Mouse (Mus musculus) CH12.LX (cell line): ENCODE results near the gene Sufu. TPM values are rescaled to one million over a fixed set of nuclear protein-coding genes. Genes with fewer than 3 reads are reported as not detected.

Source experiments
- DNase-seq: peaks from one replicate; pipeline ENCODE4 v3.0.0-alpha.2; 2013; ENCODE audit errors: extremely low read depth
- H3K27ac ChIP-seq: 2 replicates; pipeline ENCODE4 v1.5.1; 2012; ENCODE audit warnings: low read depth, mild to moderate bottlenecking, control low read depth, moderate library complexity; ENCODE audit not compliant: insufficient read depth
- H3K27me3 ChIP-seq: replicated peaks from 2 replicates; pipeline ENCODE3; 2012; ENCODE audit warnings: inconsistent platforms
- H3K36me3 ChIP-seq, 2 experiments: replicated peaks in 1 of 2; 2 replicates each; pipeline versions ENCODE3 to v1.6.1; 2012; ENCODE audit warnings: inconsistent platforms in 1 of 2, low read length in 1 of 2, mild to moderate bottlenecking in 1 of 2, mixed read lengths in 1 of 2, moderate library complexity in 1 of 2; ENCODE audit not compliant: control insufficient read depth in 1 of 2, insufficient read depth in 1 of 2
- H3K4me1 ChIP-seq, 2 experiments: 2 replicates each; pipeline ENCODE4 v1.6.1; 2012; ENCODE audit warnings: inconsistent platforms in 1 of 2, moderate library complexity in 1 of 2; ENCODE audit not compliant: insufficient read depth in 2 of 2, control insufficient read depth in 1 of 2
- H3K4me2 ChIP-seq: 2 replicates; pipeline ENCODE4 v1.6.1; 2012; ENCODE audit warnings: low read depth, mild to moderate bottlenecking, control low read depth; ENCODE audit not compliant: poor library complexity, insufficient read depth, severe bottlenecking
- H3K4me3 ChIP-seq, 3 experiments: fragments of 150-350 bp in 1 of 3; sonication (generic) in 1 of 3; replicated peaks in 1 of 3; 2 replicates each; pipeline versions ENCODE3 to v1.5.1; 2011 to 2012; ENCODE audit warnings: low read depth in 2 of 3, low read length in 2 of 3, mild to moderate bottlenecking in 2 of 3, moderate library complexity in 2 of 3, control low read depth in 1 of 3, improper control_type of control experiment in 1 of 3, inconsistent platforms in 1 of 3, mixed read lengths in 1 of 3; ENCODE audit not compliant: poor library complexity in 1 of 3
- H3K79me2 ChIP-seq: replicated peaks from 2 replicates; pipeline ENCODE4 v1.6.1; 2012; ENCODE audit warnings: mild to moderate bottlenecking, moderate library complexity; ENCODE audit not compliant: control insufficient read depth, poor library complexity, insufficient read depth, severe bottlenecking; ENCODE audit errors: extremely low read depth
- H3K9ac ChIP-seq: 2 replicates; pipeline ENCODE4 v1.6.1; 2012; ENCODE audit warnings: low read depth, mild to moderate bottlenecking, control low read depth, moderate library complexity; ENCODE audit not compliant: insufficient read depth
- H3K9me3 ChIP-seq: replicated peaks from 2 replicates; pipeline ENCODE3; 2012; ENCODE audit warnings: low read length, inconsistent platforms, mixed read lengths
- BHLHE40 ChIP-seq: IDR thresholded peaks from 2 replicates; pipeline ENCODE4 v1.6.1; 2011; ENCODE audit warnings: mild to moderate bottlenecking, low read depth, low read length, improper control_type of control experiment
- CHD1 ChIP-seq: IDR thresholded peaks from 2 replicates; pipeline ENCODE4 v1.6.1; 2012; ENCODE audit warnings: low read depth, low read length, improper control_type of control experiment, inconsistent platforms
- CHD2 ChIP-seq: IDR thresholded peaks from 2 replicates; pipeline ENCODE4 v1.6.1; 2011; ENCODE audit warnings: low read length, improper control_type of control experiment
- EP300 ChIP-seq: IDR thresholded peaks from 2 replicates; pipeline ENCODE4 v1.6.1; 2011; ENCODE audit warnings: low read length, improper control_type of control experiment
- GABPA ChIP-seq: IDR thresholded peaks from 2 replicates; pipeline ENCODE4 v1.6.1; 2012; ENCODE audit warnings: low read depth, low read length, improper control_type of control experiment, inconsistent platforms; ENCODE audit not compliant: insufficient replicate concordance
- HCFC1 ChIP-seq: IDR thresholded peaks from 2 replicates; pipeline ENCODE4 v1.6.1; 2012; ENCODE audit warnings: low read depth, mild to moderate bottlenecking, inconsistent platforms, low read length, improper control_type of control experiment
- IRF4 ChIP-seq: IDR thresholded peaks from 2 replicates; pipeline ENCODE4 v1.6.1; 2014; ENCODE audit warnings: low read depth, mild to moderate bottlenecking, inconsistent platforms, low read length, improper control_type of control experiment
- KAT2A ChIP-seq: IDR thresholded peaks from 2 replicates; pipeline ENCODE4 v1.6.1; 2012; ENCODE audit warnings: low read length, improper control_type of control experiment, inconsistent platforms; ENCODE audit not compliant: insufficient replicate concordance
- MAX ChIP-seq: IDR thresholded peaks from 2 replicates; pipeline ENCODE4 v1.6.1; 2011; ENCODE audit warnings: low read length, improper control_type of control experiment
- MAZ ChIP-seq: IDR thresholded peaks from 2 replicates; pipeline ENCODE4 v1.6.1; 2012; ENCODE audit warnings: low read depth, mild to moderate bottlenecking, inconsistent platforms, low read length, improper control_type of control experiment, moderate library complexity
- RAD21 ChIP-seq: IDR thresholded peaks from 2 replicates; pipeline ENCODE4 v1.6.1; 2011; ENCODE audit warnings: low read depth, mild to moderate bottlenecking, low read length, improper control_type of control experiment, moderate library complexity
- TCF12 ChIP-seq: IDR thresholded peaks from 2 replicates; pipeline ENCODE4 v1.6.1; 2014; ENCODE audit warnings: low read depth, mild to moderate bottlenecking, inconsistent platforms, low read length, improper control_type of control experiment
- USF1 ChIP-seq: IDR thresholded peaks from 2 replicates; pipeline ENCODE4 v1.6.1; 2014; ENCODE audit warnings: low read depth, mild to moderate bottlenecking, inconsistent platforms, low read length, improper control_type of control experiment
- ZC3H11A ChIP-seq: IDR thresholded peaks from 2 replicates; pipeline ENCODE4 v1.6.1; 2012; ENCODE audit warnings: low read depth, mild to moderate bottlenecking, inconsistent platforms, low read length, improper control_type of control experiment
- ZKSCAN1 ChIP-seq: IDR thresholded peaks from 2 replicates; pipeline ENCODE4 v1.6.1; 2012; ENCODE audit warnings: low read depth, inconsistent platforms, low read length, improper control_type of control experiment, borderline replicate concordance
- dilution Hi-C: fragments of 300-500 bp; cut with MboI; formaldehyde crosslinking; loops from 2 replicates; pipeline ENCODE4 v1.14.3; 2020; ENCODE audit warnings: low sequenced_read_pairs; ENCODE audit not compliant: extremely low pct_unique_long_range_greater_than_20kb, extremely low pct_ligation_motif_present
- in situ Hi-C: fragments of 300-500 bp; cut with MboI; formaldehyde crosslinking; loops from 3 replicates; pipeline ENCODE4 v1.14.3; 2019; ENCODE audit warnings: low sequenced_read_pairs, low pct_ligation_motif_present, low pct_unique_long_range_greater_than_20kb, mixed read lengths
- polyA plus RNA-seq: library from polyadenylated mRNA; unstranded; fragments of >175 nt; gene quantifications from 2 replicates; pipeline ENCODE4 v1.2.1, GENCODE M21; 2012; ENCODE audit warnings: low read depth; ENCODE audit not compliant: insufficient read length
- total RNA-seq, 2 experiments: library from RNA; depleted of rRNA; stranded (reverse); fragments of 300-350 nt in 1 of 2; fragments of >200 nt in 1 of 2; gene quantifications; 2 replicates each; pipeline ENCODE4 v1.2.3; 2012 to 2014

The Sufu gene
- total and polyA plus RNA-seq, 3 experiments: 3.6 to 22.6 (median 9.8) TPM

DNA sequence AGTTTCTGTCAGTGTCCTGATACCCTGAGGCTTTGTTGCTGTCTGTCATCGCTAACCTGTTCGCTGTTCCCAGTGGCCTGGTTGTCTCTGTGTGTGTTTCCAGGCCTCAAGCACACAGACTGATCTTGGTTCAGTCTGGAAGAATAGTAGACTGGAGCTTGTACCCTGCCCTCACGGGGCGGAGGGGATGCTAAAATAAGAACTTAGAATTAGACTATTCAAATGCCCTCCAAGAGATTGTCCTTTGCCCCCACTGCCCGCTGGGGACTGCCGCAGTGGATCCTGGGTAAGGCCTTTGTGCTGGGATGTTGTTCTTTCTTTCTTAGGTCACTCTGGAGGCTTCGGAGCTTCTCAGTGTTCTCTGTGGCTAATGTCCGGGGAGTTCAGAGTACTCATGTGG is 28.6 kb downstream of the Sufu start (continued):
- TF ChIP-seq MAX (peak; percentile 24; the same call in 1 of the 2 replicates), GABPA (no peak), CHD1 (no peak), CHD2 (no peak), USF1 (no peak), IRF4 (no peak), EP300 (no peak; the same call in 1 of the 2 replicates), ZKSCAN1 (no peak), KAT2A (no peak), HCFC1 (no peak; the same call in 1 of the 2 replicates), ZC3H11A (no peak), BHLHE40 (no peak)

DNA sequence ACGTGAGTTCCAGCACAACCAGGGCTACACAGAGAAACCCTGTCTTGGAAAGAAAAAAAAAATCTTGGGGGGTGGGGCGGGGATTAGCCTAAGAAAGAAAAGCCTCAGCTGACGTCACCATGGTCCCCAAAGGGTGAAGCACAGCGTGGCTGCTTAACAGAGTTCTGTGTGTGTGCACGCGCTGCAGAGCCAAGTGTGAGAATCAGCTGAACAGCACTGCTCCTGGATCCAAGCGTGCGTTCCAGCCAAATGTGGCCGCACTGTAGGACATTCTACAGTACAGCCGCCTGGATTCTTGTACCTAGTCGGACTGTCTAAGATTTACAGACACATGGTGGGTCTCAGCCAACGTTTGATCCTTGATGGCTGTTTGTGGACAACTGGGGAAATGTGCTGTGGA is 29.8 kb downstream of the Sufu start:
- TF ChIP-seq MAX (no peak), MAZ (no peak)
- TF ChIP-seq, all 38 proteins: peak for 0
- peaks cover 3 to 39% of the 10 kb centered on the region in 2 experiments for H3K36me3 ChIP-seq
- in situ Hi-C loops: no loop called here
- no peak overlapping the region for H3K9ac ChIP-seq
- H3K27me3 ChIP-seq: no peaks in the 10 kb centered on the region
- peaks cover 7 to 38% of the 10 kb centered on the region in 2 experiments for H3K4me1 ChIP-seq
- H3K9me3 ChIP-seq: no peaks in the 10 kb centered on the region
- dilution Hi-C loops: no loop called here
- no peak overlapping the region for H3K27ac ChIP-seq
- H3K79me2 ChIP-seq: no peaks in the 10 kb centered on the region; the same call in 1 of the 2 replicates
- DNase-seq: no peak
- no peak overlapping the region for H3K4me3 ChIP-seq
- no peak overlapping the region; the same call in 1 of the 2 replicates for H3K4me2 ChIP-seq

GRCm38 (mm10) chr19:46429250-46429649 is 32.6 kb downstream of the Sufu start:
- DNase-seq: no peak
- dilution Hi-C loops: no loop called here
- H3K79me2 ChIP-seq: no peaks in the 10 kb centered on the region
- no peak overlapping the region for H3K4me3 ChIP-seq
- in situ Hi-C loops: no loop called here
- no peaks in the 10 kb centered on the region for H3K9me3 ChIP-seq
- H3K4me2 ChIP-seq: no peak overlapping the region
- TF ChIP-seq TCF12: no peak
- TF ChIP-seq USF1: no peak
- no peak for TF ChIP-seq RAD21
- TF ChIP-seq, all 38 proteins: peak for 0
- H3K27me3 ChIP-seq: no peaks in the 10 kb centered on the region
- no peak overlapping the region for H3K27ac ChIP-seq
- H3K4me1 ChIP-seq: peaks cover 3 to 24% of the 10 kb centered on the region in 2 experiments
- H3K36me3 ChIP-seq: peaks cover 7 to 57% of the 10 kb centered on the region in 2 experiments
- no peak overlapping the region for H3K9ac ChIP-seq
